Mouse (Mus musculus): Measurements from ENCODE around the gene Efna4.

The Efna4 gene

GRCm38 (mm10) chr3:89337721-89338578 lies at the start of gene Efna4:
Gene Efna4, minus strand, starts transcription at chr3:89338028.
- DNase-seq (ENCODE audit: low spot score in 2 of 2): no peak

GRCm38 (mm10) chr3:89386438-89387420 lies 48.9 kb upstream of the Efna4 start:
- DNase-seq (ENCODE audit: low spot score in 2 of 2): no peak

GRCm38 (mm10) chr3:89385451-89385850 lies 47.6 kb upstream of the Efna4 start:
- DNase-seq (ENCODE audit: low spot score in 2 of 2): no peak

- no peak for DNase-seq (ENCODE audit: low spot score in 2 of 2)
These were observed 46.7 kb upstream of the Efna4 start for GRCm38 (mm10) chr3:89384331-89385076.

GRCm38 (mm10) chr3:89383651-89384255 lies 45.9 kb upstream of the Efna4 start:
- no peak for DNase-seq (ENCODE audit: low spot score in 2 of 2)

- DNase-seq (ENCODE audit: low spot score in 2 of 2): no peak
These were observed 45.1 kb upstream of the Efna4 start for GRCm38 (mm10) chr3:89382950-89383349.

- no peak for DNase-seq (ENCODE audit: low spot score in 2 of 2)
These were observed 44.4 kb upstream of the Efna4 start for GRCm38 (mm10) chr3:89382033-89382882.

- no peak for DNase-seq (ENCODE audit: low spot score in 2 of 2)
These were observed 43.4 kb upstream of the Efna4 start for GRCm38 (mm10) chr3:89381233-89381632.

- no peak for DNase-seq (ENCODE audit: low spot score in 2 of 2)
These were observed 42.9 kb upstream of the Efna4 start for GRCm38 (mm10) chr3:89380711-89381110.

GRCm38 (mm10) chr3:89380291-89380690 lies 42.5 kb upstream of the Efna4 start:
- no peak for DNase-seq (ENCODE audit: low spot score in 2 of 2)

GRCm38 (mm10) chr3:89379388-89380131 lies 41.7 kb upstream of the Efna4 start:
- DNase-seq (ENCODE audit: low spot score in 2 of 2): no peak

- peak; percentile 59 to 76 for DNase-seq (ENCODE audit: low spot score in 2 of 2)
These were observed 40.7 kb upstream of the Efna4 start for GRCm38 (mm10) chr3:89378394-89379067.

GRCm38 (mm10) chr3:89377831-89378230 lies 40.0 kb upstream of the Efna4 start:
- DNase-seq (ENCODE audit: low spot score in 2 of 2): no peak

GRCm38 (mm10) chr3:89373581-89374231 lies 35.9 kb upstream of the Efna4 start:
- no peak for DNase-seq (ENCODE audit: low spot score in 2 of 2)

- no peak for DNase-seq (ENCODE audit: low spot score in 2 of 2)
These were observed 29.5 kb upstream of the Efna4 start for GRCm38 (mm10) chr3:89367338-89367737.

GRCm38 (mm10) chr3:89365486-89366414 lies 27.9 kb upstream of the Efna4 start:
- no peak for DNase-seq (ENCODE audit: low spot score in 2 of 2)

- no peak for DNase-seq (ENCODE audit: low spot score in 2 of 2)
These were observed 27.3 kb upstream of the Efna4 start, which contains the start of gene Dcst1 for GRCm38 (mm10) chr3:89365153-89365485. Gene Dcst1, minus strand, starts transcription at chr3:89365253.

All from frontal cortex, postnatal 36 days (tissue).